Mouse (Mus musculus) R1 (cell line): ENCODE results near the gene Abhd6.

Experiments used
- DNase-seq: peaks from one replicate; pipeline ENCODE4 v3.0.0-alpha.2; 2018; ENCODE audit warnings: low read depth, low spot score

Abhd6 gene

GRCm38 (mm10) chr14:8002432-8003092 lies at the start of gene Abhd6:
TSS of gene Abhd6 (plus strand) at chr14:8002902.
- peak; percentile 93 for DNase-seq

DNA sequence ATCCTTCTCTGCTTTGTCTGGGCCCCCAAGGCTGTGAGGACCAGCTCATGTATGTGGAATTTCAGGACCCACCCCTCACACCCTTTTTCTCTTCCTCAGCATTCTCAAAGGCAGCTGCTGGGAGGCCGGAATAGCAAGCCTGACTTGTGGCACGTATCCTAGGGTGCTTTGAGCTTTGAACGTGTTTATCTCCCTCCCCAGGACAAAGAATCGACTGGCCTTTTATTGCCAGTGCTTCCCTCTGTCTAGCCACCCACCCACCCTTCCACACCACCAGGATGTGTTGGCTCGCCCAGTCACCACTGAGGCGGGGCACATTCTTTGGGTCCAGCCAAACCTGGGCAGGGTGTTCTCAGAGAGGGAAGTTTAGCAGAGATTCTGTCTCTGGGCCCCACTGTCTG lies 48.6 kb upstream of the Abhd6 start:
- DNase-seq, result peak; percentile 98

- DNase-seq, result no peak
Observed at GRCm38 (mm10) chr14:7956427-7956826, 46.3 kb upstream of the Abhd6 start.

- DNase-seq, result peak; percentile 82
Observed at GRCm38 (mm10) chr14:7957049-7957448, 45.7 kb upstream of the Abhd6 start, which contains the start of gene Gm45521. TSS of gene Gm45521 (plus strand) at chr14:7957288.

DNA sequence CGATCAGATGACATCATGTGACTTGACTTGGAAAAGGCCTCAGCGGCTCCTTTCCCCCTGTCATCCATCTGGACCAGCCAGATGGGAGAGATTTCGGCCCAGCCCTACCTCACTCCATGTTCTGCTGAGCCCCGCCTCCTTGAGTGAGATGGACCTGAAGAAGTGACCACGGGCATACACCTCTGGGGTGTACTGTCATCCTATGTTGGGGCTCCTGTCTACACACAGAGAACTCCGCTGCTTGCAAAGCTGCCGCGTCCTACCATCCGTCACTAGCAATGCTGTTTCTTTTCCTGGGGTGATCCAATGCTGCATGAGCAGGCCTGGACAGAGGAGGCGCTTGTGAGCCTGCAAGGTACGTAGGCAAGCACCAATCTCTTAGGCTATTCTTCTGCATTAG lies 42.1 kb upstream of the Abhd6 start:
- peak; percentile 83 for DNase-seq

- no peak for DNase-seq
Observed at GRCm38 (mm10) chr14:7961714-7962113, 41.0 kb upstream of the Abhd6 start.

DNA sequence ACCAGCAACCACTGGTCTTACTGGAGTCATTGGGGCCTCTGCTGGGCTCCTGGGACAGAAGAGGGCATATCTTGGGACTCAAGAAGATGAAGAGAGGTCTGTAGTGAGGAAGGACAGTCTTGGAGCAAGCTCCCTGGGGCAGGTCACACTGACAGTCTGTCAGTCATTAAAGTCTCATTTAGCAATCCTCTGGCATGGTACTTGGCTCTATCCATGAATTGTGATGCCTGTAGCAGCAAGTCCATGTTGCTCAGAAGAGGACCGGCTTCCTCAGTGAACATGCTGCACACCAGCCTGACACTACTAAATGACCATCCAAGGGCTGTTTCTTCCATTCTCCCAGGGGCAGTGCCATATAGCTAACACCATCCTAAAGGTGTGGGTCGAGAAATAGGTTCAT lies 40.1 kb upstream of the Abhd6 start:
- no peak for DNase-seq

DNA sequence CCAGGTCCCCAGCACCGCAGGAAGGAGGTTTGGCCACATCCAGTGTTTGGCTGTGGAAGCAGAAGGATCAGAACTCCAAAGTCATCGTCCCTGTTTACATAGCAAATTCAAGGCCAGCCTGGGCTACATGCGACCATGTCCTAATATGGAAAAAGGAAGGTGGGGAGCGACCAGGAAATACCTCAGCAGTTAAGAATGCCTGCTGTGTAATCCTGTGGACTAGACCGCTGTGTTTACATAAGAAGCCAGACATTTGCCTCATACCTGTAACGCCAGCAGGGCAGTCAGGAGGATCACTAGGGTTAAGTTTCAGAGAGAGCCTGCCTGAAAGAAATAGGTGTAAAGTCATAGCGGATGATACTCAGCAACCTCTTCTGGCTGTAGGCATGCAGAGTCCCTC lies 39.5 kb upstream of the Abhd6 start:
- peak; percentile 88 for DNase-seq

DNA sequence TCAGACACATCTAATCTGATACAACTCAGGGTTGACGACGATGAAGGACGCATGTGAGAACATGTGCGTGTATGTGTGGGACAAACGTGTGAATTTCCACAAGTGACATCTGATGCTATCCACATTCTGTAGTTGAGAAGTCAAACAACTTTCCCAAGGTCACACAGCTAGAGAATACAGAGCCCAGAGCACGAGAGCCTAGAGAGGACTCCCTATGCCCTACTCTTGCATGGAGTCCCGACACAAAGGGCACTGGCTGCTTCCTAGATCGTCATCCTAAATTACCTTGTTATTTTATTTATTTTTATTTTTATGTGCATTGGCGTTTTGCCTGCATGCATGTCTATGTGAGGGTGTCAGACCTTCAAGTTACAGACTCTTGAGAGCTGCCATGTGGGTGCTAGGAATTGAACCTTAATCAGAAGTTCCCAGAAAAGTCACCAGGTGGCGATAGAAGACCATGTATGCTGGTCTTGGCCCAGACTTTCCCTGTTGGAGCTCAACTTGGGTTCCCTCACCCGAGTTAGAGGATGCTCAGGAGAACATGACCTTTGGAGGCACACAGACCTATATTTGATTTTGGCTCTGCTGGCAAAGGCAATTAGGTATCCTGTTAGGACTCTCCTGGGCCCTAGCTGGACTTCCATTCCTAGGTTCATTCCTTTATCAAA lies 38.3 kb upstream of the Abhd6 start:
- peak; percentile 85 for DNase-seq

- peak; percentile 38 for DNase-seq
Observed at GRCm38 (mm10) chr14:7971889-7972493, 30.7 kb upstream of the Abhd6 start.

DNA sequence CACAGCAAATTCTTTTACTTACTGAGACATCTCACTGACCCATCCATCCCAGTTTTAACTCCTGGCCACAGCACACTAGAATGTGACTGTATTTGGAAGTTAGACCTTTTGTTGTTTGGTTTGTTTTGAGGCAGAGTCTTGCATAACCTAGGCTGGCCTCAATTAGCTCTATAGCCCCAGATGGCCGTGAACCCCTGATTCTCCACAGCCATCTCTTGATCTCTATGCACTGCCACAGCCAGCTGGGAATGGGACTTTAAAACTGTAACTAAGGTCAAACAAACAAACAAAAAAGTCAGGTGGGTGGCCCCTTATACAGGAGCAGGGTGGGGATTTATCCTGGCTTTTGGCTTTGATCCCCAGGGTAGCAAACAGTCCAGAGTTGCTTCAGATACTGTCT lies 28.1 kb upstream of the Abhd6 start:
- no peak for DNase-seq

DNA sequence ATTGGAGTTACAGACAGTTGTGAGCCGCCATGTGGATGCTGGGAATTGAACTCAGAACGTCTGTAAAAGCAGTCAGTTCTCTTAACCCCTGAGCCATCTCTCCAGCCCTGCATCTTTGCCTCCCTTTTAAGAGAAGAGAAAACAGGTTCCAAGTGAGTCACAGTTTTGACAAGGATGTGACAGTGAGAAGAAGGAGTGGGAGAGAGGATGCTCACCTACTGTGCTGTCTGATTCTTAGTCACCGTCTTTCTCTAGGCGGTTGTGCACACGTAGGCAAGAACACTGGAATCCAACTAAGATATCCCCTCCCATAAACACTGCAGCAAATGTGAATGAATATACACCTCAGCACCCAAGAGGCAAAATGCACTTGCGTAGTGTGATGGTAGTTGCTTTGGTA lies 27.5 kb upstream of the Abhd6 start:
- DNase-seq, result no peak

GRCm38 (mm10) chr14:7977471-7977870 lies 25.2 kb upstream of the Abhd6 start:
- DNase-seq, result no peak

DNA sequence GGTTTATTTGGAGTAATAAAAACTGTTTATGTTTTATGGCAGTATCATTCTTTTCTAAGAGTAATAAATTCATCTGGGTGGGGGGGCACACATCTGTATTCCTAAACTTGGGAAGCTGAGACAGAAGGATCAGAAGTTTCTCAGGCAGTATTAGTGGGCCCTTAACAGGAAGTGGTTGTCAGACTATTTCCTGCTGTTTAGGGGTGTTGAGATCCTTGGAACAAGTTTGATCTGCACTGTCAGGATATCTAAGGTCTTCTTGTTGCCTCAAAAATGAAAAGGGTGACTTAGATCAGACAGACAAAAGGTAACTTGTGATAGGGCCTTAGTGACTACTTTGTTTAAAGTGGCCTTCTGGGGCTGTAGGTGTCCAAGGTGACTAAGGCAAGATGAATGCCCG lies 24.5 kb upstream of the Abhd6 start:
- no peak for DNase-seq

GRCm38 (mm10) chr14:7981226-7981625 lies 21.5 kb upstream of the Abhd6 start:
- no peak for DNase-seq

DNA sequence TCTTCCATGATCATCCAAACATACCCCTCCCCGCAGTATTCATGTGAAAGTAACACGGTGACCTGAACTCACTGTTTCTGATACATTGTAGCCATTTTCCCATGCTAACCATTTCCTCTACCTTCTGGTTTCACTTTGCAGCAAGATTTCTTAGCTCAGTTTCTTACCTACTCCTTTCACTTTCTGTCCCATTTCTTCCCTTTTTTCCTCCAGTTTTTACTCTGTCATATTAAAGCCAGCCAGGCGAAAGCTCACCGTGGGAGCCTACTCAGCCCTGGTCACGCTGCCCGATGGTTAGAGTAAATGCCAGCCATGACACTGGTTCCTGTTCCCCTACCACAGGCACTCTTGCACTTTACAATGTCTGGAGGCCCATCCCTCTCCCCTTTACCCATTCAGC lies 15.8 kb upstream of the Abhd6 start:
- no peak for DNase-seq

- DNase-seq, result no peak
Observed at GRCm38 (mm10) chr14:7989371-7989770, 13.3 kb upstream of the Abhd6 start.

DNA sequence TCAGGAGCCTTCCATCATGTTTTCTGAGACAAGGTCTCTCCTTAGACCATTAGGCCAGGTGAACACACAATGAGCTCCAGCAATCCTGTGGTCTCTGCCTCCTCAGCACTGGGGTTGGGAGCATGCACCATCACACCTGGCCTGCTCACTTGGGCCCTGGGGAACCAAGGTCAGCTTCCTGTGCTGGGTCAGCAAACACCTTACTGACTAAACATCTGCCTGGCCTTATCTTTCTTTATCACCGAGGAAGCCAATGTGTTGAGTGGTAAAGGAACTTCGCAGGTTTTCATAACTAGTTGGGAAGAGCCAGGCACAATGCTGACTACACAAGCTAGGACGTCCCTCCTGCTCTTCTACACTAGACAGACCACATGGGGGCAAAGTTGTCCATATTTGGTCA lies 12.7 kb upstream of the Abhd6 start:
- no peak for DNase-seq

GRCm38 (mm10) chr14:7991108-7991776 lies 11.5 kb upstream of the Abhd6 start:
- DNase-seq, result no peak

DNA sequence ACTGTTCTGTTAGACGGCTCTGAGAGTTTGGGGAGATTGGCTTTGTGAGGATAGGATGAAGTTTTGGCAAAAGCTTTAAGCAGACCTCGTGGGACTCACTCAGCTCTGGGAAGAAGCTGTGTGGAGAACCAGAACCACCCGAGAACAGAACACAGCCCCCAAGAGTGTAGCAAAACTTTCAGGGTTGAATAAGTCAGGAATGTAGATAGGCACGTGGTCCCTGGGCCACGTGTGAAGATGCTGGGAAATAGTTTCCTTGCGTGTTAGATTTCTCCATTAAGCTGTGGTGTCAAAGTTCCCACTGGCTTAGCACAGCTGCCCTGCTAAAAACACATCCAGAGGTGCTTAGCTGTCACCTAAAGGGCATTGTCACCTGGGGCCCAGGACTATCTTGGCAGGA lies 10.5 kb upstream of the Abhd6 start:
- DNase-seq, result no peak

DNA sequence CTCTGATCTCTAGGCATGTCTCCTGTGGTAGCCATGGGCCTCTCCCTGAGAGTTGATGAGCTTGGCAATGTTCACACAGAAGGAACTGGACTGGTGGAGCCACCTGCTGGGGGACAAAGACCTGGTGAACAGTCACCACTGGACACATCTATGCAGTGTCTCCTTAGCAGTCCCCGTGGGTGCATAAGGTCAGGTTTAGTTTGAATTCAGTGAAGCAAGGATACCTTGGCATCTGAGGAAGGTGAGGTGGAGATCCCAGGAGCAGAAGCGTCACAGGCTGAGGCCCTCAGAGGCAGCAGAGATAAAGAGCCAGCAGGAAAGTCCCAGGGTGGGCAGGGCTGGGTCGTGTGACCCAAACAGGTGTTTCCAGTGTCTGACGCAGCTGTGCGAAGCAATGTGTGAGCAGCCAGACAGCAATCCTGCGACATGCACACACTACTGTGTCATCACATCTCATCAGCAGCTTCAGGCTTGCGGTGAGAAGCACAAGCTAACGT lies 8.4 kb upstream of the Abhd6 start, which contains the start of gene Dnase1l3:
TSS of gene Dnase1l3 (minus strand) at position 303 of the 497 bp plus-strand sequence.
- DNase-seq, result peak; percentile 23

GRCm38 (mm10) chr14:7997255-7997696 lies 5.4 kb upstream of the Abhd6 start:
- peak; percentile 91 for DNase-seq
